Mouse (Mus musculus): ENCODE data around the gene Copz1.
A peak's percentile ranks its signal among the peaks of the same experiment; 100 is the strongest.

Copz1 gene

DNA sequence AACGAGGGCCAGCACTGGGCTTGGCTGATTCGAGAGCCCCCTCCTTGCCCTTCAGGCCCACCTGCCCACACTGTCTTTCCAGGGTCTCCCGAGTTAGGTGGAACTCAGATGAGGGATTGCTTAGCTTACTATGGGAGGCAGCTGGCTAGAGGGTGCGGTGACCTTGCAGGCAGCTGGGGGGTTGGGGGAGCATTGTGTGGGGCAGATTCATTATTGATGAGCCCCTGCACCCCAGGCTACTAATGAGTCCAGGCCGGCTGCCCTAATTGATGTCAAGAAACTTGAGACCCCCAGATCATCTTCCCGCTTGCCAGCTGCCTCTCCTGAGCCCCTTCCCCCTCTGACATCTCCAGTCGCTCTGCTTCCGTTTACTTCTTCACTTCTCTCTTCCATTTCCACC is 69.0 kb downstream of the Copz1 start:
- DNase-seq: no peak

DNA sequence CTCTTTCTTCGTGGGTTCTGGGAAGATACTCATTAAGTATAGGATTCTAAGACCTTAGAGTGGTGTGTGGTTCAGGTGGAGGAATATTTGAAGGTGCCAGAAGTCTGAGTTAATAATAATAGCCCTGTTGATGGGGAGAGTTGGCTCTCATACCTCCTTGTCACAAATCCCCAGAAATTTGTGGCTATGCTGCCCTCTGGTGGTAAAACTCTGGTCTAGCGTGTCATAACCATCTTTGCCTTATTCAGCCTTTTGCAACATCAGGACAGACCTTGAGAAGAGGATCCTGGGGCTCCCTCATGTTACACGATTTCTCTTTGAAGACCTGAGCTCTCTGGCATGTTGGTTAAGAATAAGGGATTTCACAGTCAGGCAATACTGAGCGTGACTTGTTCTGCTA is 69.9 kb downstream of the Copz1 start:
- DNase-seq: peak; percentile 79

DNA sequence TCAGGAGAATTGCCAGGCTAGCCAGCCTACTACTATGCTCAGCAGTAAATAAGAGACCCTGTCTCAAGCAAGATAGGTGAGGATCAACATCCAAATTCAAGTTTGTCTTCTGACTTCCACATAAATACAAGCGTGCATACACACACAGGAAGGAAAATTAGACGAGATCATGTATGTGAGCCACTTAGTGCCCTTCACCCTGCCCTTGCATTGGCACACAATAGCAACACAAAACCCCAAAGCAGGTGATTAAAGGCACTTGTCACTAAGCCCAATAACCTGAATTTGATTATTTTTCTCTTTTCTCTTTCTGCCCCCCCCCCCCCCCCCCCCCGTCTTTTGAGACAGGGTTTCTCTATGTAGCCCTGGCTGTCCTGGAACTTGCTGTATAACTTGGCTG is 70.5 kb downstream of the Copz1 start:
- no peak for DNase-seq

DNA sequence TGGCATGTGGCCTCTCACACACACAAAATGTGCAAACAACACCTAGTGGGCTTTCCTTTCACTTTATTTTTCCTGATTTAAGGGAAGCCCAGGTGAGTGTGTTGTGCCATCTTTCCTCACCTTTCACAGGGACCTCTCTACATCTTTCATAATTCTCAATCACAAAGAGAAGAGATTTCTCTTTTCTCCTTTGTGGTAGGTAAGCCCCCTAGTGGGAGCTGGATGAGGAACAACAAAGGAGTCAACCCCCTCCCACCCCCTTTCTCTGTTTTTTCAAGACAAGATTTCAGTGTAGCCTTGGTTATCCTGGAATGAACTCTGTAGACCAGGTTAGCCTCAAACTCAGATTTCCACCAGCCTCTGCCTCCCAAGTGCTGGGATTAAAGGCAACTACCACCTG is 71.0 kb downstream of the Copz1 start:
- DNase-seq: peak; percentile 42

DNA sequence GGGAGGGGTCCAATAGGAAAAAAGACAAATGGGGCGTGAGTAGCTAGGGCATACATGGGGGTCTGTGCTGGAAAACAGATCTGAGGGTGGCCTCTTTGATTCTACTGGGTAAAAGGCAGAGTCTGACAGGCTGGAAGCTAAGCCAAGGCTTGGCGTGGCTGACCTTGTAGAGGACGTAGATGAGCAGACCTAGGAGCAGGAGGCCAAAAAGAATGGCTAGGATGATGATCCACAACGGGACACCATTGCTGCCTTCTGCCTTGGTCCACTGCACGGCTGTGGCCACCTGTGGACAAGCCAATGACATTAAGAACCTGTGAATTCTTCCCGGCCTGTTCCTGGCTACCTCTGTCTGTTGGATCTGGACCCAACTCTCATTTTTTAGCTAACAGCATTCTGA is 73.3 kb downstream of the Copz1 start:
- no peak for DNase-seq

DNA sequence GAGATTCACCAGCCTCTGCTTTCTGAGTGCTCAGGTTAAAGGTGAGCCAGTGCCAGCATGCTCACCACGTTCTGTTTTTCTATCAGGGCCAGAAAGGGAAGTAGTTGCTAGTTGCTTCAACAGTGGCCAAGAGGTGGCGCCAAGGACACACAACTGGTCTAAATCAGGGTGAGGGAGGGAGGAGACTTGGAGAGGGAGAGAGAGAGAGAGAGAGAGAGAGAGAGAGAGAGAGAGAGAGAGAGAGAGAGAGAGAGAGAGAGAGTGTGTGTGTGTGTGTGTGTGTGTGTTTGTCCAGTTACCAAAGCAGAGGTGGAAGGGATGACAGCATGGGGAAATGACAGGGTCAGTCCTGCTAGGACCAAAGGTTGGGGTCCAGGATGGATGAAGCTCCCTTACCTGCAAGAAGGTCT is 74.8 kb downstream of the Copz1 start:
- DNase-seq: peak; percentile 83

Data from thymus, postnatal 4 days (tissue).